Mouse (Mus musculus) lung, postnatal 0 days (tissue): Measurements from ENCODE around the gene Myl9.

Experiments used
- CTCF ChIP-seq: IDR thresholded peaks from 2 replicates; pipeline ENCODE4 v1.5.1; 2016; ENCODE audit warnings: antibody characterized with exemption, mild to moderate bottlenecking
- EP300 ChIP-seq: IDR thresholded peaks from 2 replicates; pipeline ENCODE4 v1.6.1; 2016; ENCODE audit warnings: antibody characterized with exemption, mild to moderate bottlenecking, control low read depth

- TF ChIP-seq EP300 (no peak), CTCF (no peak)
These were observed 11.2 kb upstream of the Myl9 start for GRCm38 (mm10) chr2:156764022-156764421.
